Mouse (Mus musculus) olfactory bulb, adult 2 months (tissue): ENCODE data around the gene Ccdc8.

Experiments used
- CTCF ChIP-seq: fragments of 200-500 bp; IDR thresholded peaks from 2 replicates; pipeline ENCODE4 v1.5.1; 2012; ENCODE audit warnings: low read depth, mild to moderate bottlenecking, low read length, moderate library complexity; ENCODE audit not compliant: insufficient read depth
- POLR2A ChIP-seq: fragments of 200-500 bp; IDR thresholded peaks from 2 replicates; pipeline ENCODE4 v1.6.1; 2012; ENCODE audit warnings: mild to moderate bottlenecking, low read depth, low read length, moderate library complexity; ENCODE audit not compliant: insufficient read depth

DNA sequence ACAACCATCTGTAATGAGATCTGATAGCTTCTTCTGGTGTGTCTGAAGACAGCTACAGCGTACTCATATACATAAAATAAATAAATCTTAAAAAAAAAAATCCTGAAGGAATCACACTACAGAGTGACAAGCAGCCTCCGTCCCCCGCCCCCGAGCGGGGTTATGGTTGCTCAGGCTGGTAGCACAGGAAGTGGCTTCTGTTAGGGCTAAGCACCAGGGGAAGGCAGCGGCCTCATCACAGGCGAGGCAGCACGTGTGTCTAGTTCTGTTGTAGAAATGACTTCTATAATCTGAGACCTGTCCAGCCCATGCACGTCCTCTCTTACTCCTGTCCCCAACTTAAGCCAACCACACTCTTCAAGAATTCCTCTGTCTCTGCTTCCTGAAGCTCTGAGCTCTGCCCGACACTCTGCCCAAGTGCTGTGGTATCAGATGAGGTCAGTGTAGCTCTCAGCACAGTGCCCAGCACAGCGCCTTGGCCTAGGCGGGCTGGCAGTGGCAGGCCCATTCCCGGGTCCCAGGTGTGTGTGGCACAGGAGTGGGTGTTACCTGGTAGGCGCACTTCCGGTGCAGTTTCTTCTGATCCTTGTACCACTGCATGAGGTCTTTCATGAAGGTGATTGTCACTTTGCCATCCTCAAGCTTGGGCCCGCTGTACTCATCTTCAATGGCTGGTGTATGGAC is 17.0 kb downstream of the Ccdc8 start:
- TF ChIP-seq CTCF = no peak
- no peak for TF ChIP-seq POLR2A
